Mouse (Mus musculus): ENCODE data around the gene Cracr2b. TPM values are rescaled to one million over a fixed set of nuclear protein-coding genes. Genes with fewer than 3 reads are reported as not detected.

Gene Cracr2b
- polyA plus RNA-seq, 1 experiment from 2014 or later: 6.6 TPM

DNA sequence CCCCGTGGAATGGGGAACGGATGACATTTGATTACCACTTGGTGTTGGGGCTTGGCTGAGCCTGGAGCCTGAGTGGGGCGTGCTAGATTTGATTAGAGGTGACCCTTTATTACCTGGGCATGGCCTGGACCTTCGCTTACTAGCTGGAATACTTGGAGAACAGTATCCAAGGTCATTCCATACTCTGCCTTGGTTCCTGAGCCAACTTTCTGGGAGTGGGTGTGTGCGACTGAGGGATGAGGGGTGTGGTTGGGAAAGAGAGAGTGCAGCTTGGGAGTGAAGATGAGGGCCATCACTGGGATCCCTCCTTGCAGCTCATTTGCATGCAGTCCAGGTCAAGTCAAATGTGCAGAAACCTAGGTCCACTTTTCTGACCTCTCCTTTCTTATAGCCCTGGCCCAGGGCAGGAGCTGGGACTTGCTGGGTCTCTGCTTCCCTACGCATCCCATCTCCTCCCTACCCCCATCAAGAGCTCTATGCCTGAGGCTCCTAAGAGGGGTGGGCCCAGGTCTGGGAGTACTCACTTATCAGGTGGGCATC lies 22.3 kb downstream of the Cracr2b start:
- Histone ChIP-seq H3K4me2 (ENCODE audit: low read length) (peak overlapping the region; percentile 68), H3K4me1 (ENCODE audit: control insufficient read depth, insufficient read depth, low read length) (peaks cover 25% of the 10 kb centered on the region), H3K4me3 (ENCODE audit: low read depth, low read length) (peak overlapping the region; percentile 69), H3K36me3 (ENCODE audit: control insufficient read depth, insufficient read depth, low read length) (no peaks in the 10 kb centered on the region), H3K27ac (ENCODE audit: low read length) (no peak overlapping the region), H3K9ac (ENCODE audit: low read depth, low read length) (peak overlapping the region; percentile 28), H3K9me3 (replicated peaks; ENCODE audit: control insufficient read depth, low read length, poor library complexity, severe bottlenecking) (no peaks in the 10 kb centered on the region), H3K27me3 (ENCODE audit: control insufficient read depth, insufficient read depth, low read depth, low read length) (no peaks in the 10 kb centered on the region)
- WGBS: 75% methylated on average over 6 of the region's 6 CpGs
- ATAC-seq: no peak

- ATAC-seq: no peak
- peaks cover 25% of the 10 kb centered on the region for H3K4me1 ChIP-seq (ENCODE audit: control insufficient read depth, insufficient read depth, low read length)
- H3K9me3 ChIP-seq (replicated peaks; ENCODE audit: control insufficient read depth, low read length, poor library complexity, severe bottlenecking): no peaks in the 10 kb centered on the region
- H3K4me2 ChIP-seq (ENCODE audit: low read length): no peak overlapping the region
- H3K36me3 ChIP-seq (ENCODE audit: control insufficient read depth, insufficient read depth, low read length): no peaks in the 10 kb centered on the region
- H3K9ac ChIP-seq (ENCODE audit: low read depth, low read length): no peak overlapping the region
- 87% methylated on average over 4 of the region's 5 CpGs for WGBS
- H3K27ac ChIP-seq (ENCODE audit: low read length): no peak overlapping the region
- no peak overlapping the region for H3K4me3 ChIP-seq (ENCODE audit: low read depth, low read length)
- no peaks in the 10 kb centered on the region for H3K27me3 ChIP-seq (ENCODE audit: control insufficient read depth, insufficient read depth, low read depth, low read length)
These were observed 23.6 kb downstream of the Cracr2b start for GRCm38 (mm10) chr7:141484186-141485120.

GRCm38 (mm10) chr7:141485186-141485585 lies 24.3 kb downstream of the Cracr2b start:
- 65% methylated on average over 2 of the region's 2 CpGs for WGBS
- H3K9me3 ChIP-seq (replicated peaks; ENCODE audit: control insufficient read depth, low read length, poor library complexity, severe bottlenecking): no peaks in the 10 kb centered on the region
- no peaks in the 10 kb centered on the region for H3K36me3 ChIP-seq (ENCODE audit: control insufficient read depth, insufficient read depth, low read length)
- H3K27me3 ChIP-seq (ENCODE audit: control insufficient read depth, insufficient read depth, low read depth, low read length): no peaks in the 10 kb centered on the region
- no peak overlapping the region for H3K4me2 ChIP-seq (ENCODE audit: low read length)
- no peak overlapping the region for H3K9ac ChIP-seq (ENCODE audit: low read depth, low read length)
- ATAC-seq: no peak
- H3K4me1 ChIP-seq (ENCODE audit: control insufficient read depth, insufficient read depth, low read length): peaks cover 25% of the 10 kb centered on the region
- no peak overlapping the region for H3K4me3 ChIP-seq (ENCODE audit: low read depth, low read length)
- H3K27ac ChIP-seq (ENCODE audit: low read length): no peak overlapping the region

- 83% methylated on average over 2 of the region's 2 CpGs for WGBS
- ATAC-seq: no peak
These were observed 24.7 kb downstream of the Cracr2b start for GRCm38 (mm10) chr7:141485606-141486005.

GRCm38 (mm10) chr7:141486239-141486638 lies 25.3 kb downstream of the Cracr2b start:
- peaks cover 20% of the 10 kb centered on the region for H3K4me1 ChIP-seq (ENCODE audit: control insufficient read depth, insufficient read depth, low read length)
- no peak overlapping the region for H3K27ac ChIP-seq (ENCODE audit: low read length)
- H3K4me2 ChIP-seq (ENCODE audit: low read length): no peak overlapping the region
- no peak overlapping the region for H3K4me3 ChIP-seq (ENCODE audit: low read depth, low read length)
- no peak for ATAC-seq
- H3K9ac ChIP-seq (ENCODE audit: low read depth, low read length): no peak overlapping the region
- no peaks in the 10 kb centered on the region for H3K27me3 ChIP-seq (ENCODE audit: control insufficient read depth, insufficient read depth, low read depth, low read length)
- H3K9me3 ChIP-seq (replicated peaks; ENCODE audit: control insufficient read depth, low read length, poor library complexity, severe bottlenecking): no peaks in the 10 kb centered on the region
- 89% methylated on average over 1 of the region's 1 CpGs for WGBS
- H3K36me3 ChIP-seq (ENCODE audit: control insufficient read depth, insufficient read depth, low read length): no peaks in the 10 kb centered on the region

More at GRCm38 (mm10) chr7:141485606-141486005, 24.7 kb downstream of the Cracr2b start:
- Histone ChIP-seq H3K4me3 (ENCODE audit: low read depth, low read length) (no peak overlapping the region), H3K9ac (ENCODE audit: low read depth, low read length) (no peak overlapping the region), H3K27me3 (ENCODE audit: control insufficient read depth, insufficient read depth, low read depth, low read length) (no peaks in the 10 kb centered on the region), H3K4me2 (ENCODE audit: low read length) (no peak overlapping the region), H3K9me3 (replicated peaks; ENCODE audit: control insufficient read depth, low read length, poor library complexity, severe bottlenecking) (no peaks in the 10 kb centered on the region), H3K36me3 (ENCODE audit: control insufficient read depth, insufficient read depth, low read length) (no peaks in the 10 kb centered on the region), H3K4me1 (ENCODE audit: control insufficient read depth, insufficient read depth, low read length) (peaks cover 24% of the 10 kb centered on the region), H3K27ac (ENCODE audit: low read length) (no peak overlapping the region)

- Histone ChIP-seq H3K4me3 (ENCODE audit: low read depth, low read length) (no peak overlapping the region), H3K9ac (ENCODE audit: low read depth, low read length) (no peak overlapping the region), H3K27ac (ENCODE audit: low read length) (no peak overlapping the region), H3K27me3 (ENCODE audit: control insufficient read depth, insufficient read depth, low read depth, low read length) (no peaks in the 10 kb centered on the region), H3K4me2 (ENCODE audit: low read length) (no peak overlapping the region), H3K4me1 (ENCODE audit: control insufficient read depth, insufficient read depth, low read length) (peaks cover 20% of the 10 kb centered on the region), H3K9me3 (replicated peaks; ENCODE audit: control insufficient read depth, low read length, poor library complexity, severe bottlenecking) (no peaks in the 10 kb centered on the region), H3K36me3 (ENCODE audit: control insufficient read depth, insufficient read depth, low read length) (peaks cover 3% of the 10 kb centered on the region; the same call in 1 of the 2 replicates)
- 80% methylated on average over 7 of the region's 7 CpGs for WGBS
- no peak for ATAC-seq
These were observed 26.2 kb downstream of the Cracr2b start for GRCm38 (mm10) chr7:141487141-141487540.

DNA sequence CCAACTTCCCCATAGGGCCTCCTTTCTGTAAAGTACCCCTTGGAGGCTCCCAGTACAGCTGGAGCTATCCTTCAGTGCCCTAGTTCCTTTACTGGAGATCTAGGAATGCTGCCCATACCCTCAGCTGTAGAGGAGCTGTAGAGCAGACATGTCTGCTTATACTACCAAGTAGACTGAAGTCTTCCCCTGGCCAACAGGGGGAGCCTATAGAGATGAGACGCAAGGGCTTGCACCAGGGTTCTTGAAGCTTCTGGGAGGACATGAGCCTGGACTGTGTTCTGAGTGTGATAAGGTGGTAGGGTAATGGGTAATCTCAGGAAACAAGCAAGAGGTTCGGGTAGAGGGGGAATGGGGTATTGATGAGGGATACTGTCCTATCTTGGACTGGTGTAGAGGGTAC lies 30.3 kb downstream of the Cracr2b start:
- no peak for ATAC-seq

GRCm38 (mm10) chr7:141492738-141493137 lies 31.8 kb downstream of the Cracr2b start:
- no peak overlapping the region for H3K9ac ChIP-seq (ENCODE audit: low read depth, low read length)
- H3K4me2 ChIP-seq (ENCODE audit: low read length): no peak overlapping the region
- H3K27me3 ChIP-seq (ENCODE audit: control insufficient read depth, insufficient read depth, low read depth, low read length): no peaks in the 10 kb centered on the region
- no peak for ATAC-seq
- no peaks in the 10 kb centered on the region for H3K4me1 ChIP-seq (ENCODE audit: control insufficient read depth, insufficient read depth, low read length)
- H3K4me3 ChIP-seq (ENCODE audit: low read depth, low read length): no peak overlapping the region
- H3K36me3 ChIP-seq (ENCODE audit: control insufficient read depth, insufficient read depth, low read length): peaks cover 10% of the 10 kb centered on the region
- no peaks in the 10 kb centered on the region for H3K9me3 ChIP-seq (replicated peaks; ENCODE audit: control insufficient read depth, low read length, poor library complexity, severe bottlenecking)
- H3K27ac ChIP-seq (ENCODE audit: low read length): no peak overlapping the region
- 89% methylated on average over 5 of the region's 5 CpGs for WGBS

More for the DNA sequence above, 30.3 kb downstream of the Cracr2b start:
- Histone ChIP-seq H3K4me2 (ENCODE audit: low read length) (no peak overlapping the region), H3K9ac (ENCODE audit: low read depth, low read length) (no peak overlapping the region), H3K4me3 (ENCODE audit: low read depth, low read length) (no peak overlapping the region), H3K9me3 (replicated peaks; ENCODE audit: control insufficient read depth, low read length, poor library complexity, severe bottlenecking) (no peaks in the 10 kb centered on the region), H3K4me1 (ENCODE audit: control insufficient read depth, insufficient read depth, low read length) (no peaks in the 10 kb centered on the region), H3K36me3 (ENCODE audit: control insufficient read depth, insufficient read depth, low read length) (peaks cover 10% of the 10 kb centered on the region), H3K27me3 (ENCODE audit: control insufficient read depth, insufficient read depth, low read depth, low read length) (no peaks in the 10 kb centered on the region), H3K27ac (ENCODE audit: low read length) (no peak overlapping the region)
- 86% methylated on average over 2 of the region's 2 CpGs for WGBS

DNA sequence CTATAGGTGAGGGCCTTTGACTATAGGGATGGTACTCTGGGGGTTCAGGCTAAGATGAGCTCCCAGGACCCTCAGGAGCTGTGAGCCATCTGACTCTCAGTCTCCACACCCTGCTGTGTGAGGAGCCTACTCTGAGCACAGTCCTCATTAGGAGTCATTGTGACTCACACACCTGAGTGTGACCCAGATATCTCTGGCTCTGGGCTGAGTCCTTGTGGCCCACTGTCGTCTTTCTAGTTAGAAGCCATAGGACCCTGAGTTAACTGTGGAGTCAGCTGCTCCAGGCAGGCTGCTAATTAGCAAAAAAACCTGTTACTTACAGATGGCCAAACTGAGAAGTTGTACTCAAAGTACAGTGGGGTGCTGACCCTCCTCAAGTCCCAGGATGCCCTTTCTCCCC lies 32.8 kb downstream of the Cracr2b start:
- Histone ChIP-seq H3K4me2 (ENCODE audit: low read length) (no peak overlapping the region), H3K36me3 (ENCODE audit: control insufficient read depth, insufficient read depth, low read length) (peaks cover 14% of the 10 kb centered on the region), H3K27me3 (ENCODE audit: control insufficient read depth, insufficient read depth, low read depth, low read length) (no peaks in the 10 kb centered on the region), H3K9me3 (replicated peaks; ENCODE audit: control insufficient read depth, low read length, poor library complexity, severe bottlenecking) (no peaks in the 10 kb centered on the region), H3K9ac (ENCODE audit: low read depth, low read length) (no peak overlapping the region), H3K4me1 (ENCODE audit: control insufficient read depth, insufficient read depth, low read length) (no peaks in the 10 kb centered on the region), H3K4me3 (ENCODE audit: low read depth, low read length) (no peak overlapping the region), H3K27ac (ENCODE audit: low read length) (no peak overlapping the region)
- WGBS: 89% methylated on average over 1 of the region's 1 CpGs
- no peak for ATAC-seq

All from midbrain, embryonic 16.5 days (tissue).